Mouse (Mus musculus) spleen, adult 2 months (tissue): ENCODE measurements around the gene Arfgef2.

Experiments used
- CTCF ChIP-seq: fragments of 200-500 bp; IDR thresholded peaks from 2 replicates; pipeline ENCODE4 v1.5.1; 2011; ENCODE audit warnings: mild to moderate bottlenecking, inconsistent platforms; ENCODE audit not compliant: insufficient read depth, insufficient read length, insufficient replicate concordance; ENCODE audit errors: extremely low read depth
- POLR2A ChIP-seq: fragments of 200-500 bp; IDR thresholded peaks from 2 replicates; pipeline ENCODE4 v1.6.1; 2011; ENCODE audit warnings: low read depth, low read length, inconsistent platforms

DNA sequence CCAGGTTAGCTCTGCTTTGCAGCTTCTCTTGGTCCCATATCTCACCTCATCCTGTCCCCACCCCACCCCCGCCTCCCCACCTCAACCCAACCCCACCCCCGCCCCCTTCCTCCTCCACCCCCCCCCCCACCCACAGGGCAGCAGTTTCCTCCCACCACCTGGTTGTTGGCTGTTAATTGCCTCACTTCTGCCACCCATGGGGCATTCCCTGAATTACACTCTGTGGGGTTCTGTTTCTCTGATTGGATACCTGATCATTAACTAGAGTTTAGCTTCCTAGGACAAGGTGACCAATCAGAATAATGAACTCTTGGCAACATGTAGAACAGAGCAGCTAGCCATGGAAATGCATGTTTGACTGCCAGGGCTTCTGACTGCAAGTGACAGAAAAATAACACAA lies 29.1 kb upstream of the Arfgef2 start:
- no peak for TF ChIP-seq POLR2A
- peak; percentile 26; the same call in 1 of the 2 replicates for TF ChIP-seq CTCF
